Mouse (Mus musculus) adrenal gland, postnatal 4 days (tissue): Measurements from ENCODE around the gene Atp8b5. TPM values are rescaled to one million over a fixed set of nuclear protein-coding genes. Genes with fewer than 3 reads are reported as not detected.

ENCODE experiments used
- DNase-seq, 2 experiments: peaks; one replicate each; pipeline ENCODE4 v3.0.0; 2021 to 2022; ENCODE audit warnings: low spot score in 2 of 2, mixed read lengths in 2 of 2
- long read RNA-seq, 2 experiments: library from polyadenylated mRNA; stranded (forward); transcript quantifications; one replicate each; pipeline ENCODE4 v2.0.0; 2021
- total RNA-seq, 2 experiments: library from RNA; stranded (reverse); gene quantifications; 2 replicates each; pipeline ENCODE4 v1.2.3; 2021

The Atp8b5 gene
- under 1 TPM; 0.68 to 0.90 TPM for total RNA-seq
- long read RNA-seq, experiment 1, full-length matches to known transcripts, result 1 of 1 reads
- long read RNA-seq, experiment 1, partial matches to known transcripts, result 0 of 1 reads
- long read RNA-seq, experiment 1, other reads (novel, unspliced or antisense), result 0 of 1 reads
- long read RNA-seq, experiment 2, result 0 reads

GRCm38 (mm10) chr4:43266623-43267322 is at the start of gene Atp8b5:
TSS of gene Atp8b5 (plus strand) at chr4:43267159.
- peak; percentile 39 to 45 for DNase-seq

- DNase-seq, result no peak
Measured at GRCm38 (mm10) chr4:43217997-43218396, 49.0 kb upstream of the Atp8b5 start.

GRCm38 (mm10) chr4:43231821-43232220 is 35.1 kb upstream of the Atp8b5 start:
- DNase-seq, result no peak

- no peak for DNase-seq
Measured at GRCm38 (mm10) chr4:43232985-43233384, 34.0 kb upstream of the Atp8b5 start.

- DNase-seq, result no peak
Measured at GRCm38 (mm10) chr4:43233489-43233888, 33.5 kb upstream of the Atp8b5 start.

GRCm38 (mm10) chr4:43236898-43237297 is 30.1 kb upstream of the Atp8b5 start:
- DNase-seq, result no peak

GRCm38 (mm10) chr4:43240716-43241115 is 26.2 kb upstream of the Atp8b5 start:
- no peak for DNase-seq

GRCm38 (mm10) chr4:43244022-43244421 is 22.9 kb upstream of the Atp8b5 start:
- DNase-seq, result no peak

- DNase-seq, result no peak
Measured at GRCm38 (mm10) chr4:43245776-43246175, 21.2 kb upstream of the Atp8b5 start.

- DNase-seq, result no peak
Measured at GRCm38 (mm10) chr4:43248026-43248425, 18.9 kb upstream of the Atp8b5 start.

GRCm38 (mm10) chr4:43248909-43249308 is 18.1 kb upstream of the Atp8b5 start:
- DNase-seq, result no peak

GRCm38 (mm10) chr4:43251269-43251668 is 15.7 kb upstream of the Atp8b5 start:
- DNase-seq, result no peak

- no peak for DNase-seq
Measured at GRCm38 (mm10) chr4:43257040-43257439, 9.9 kb upstream of the Atp8b5 start.

- no peak for DNase-seq
Measured at GRCm38 (mm10) chr4:43258556-43258955, 8.4 kb upstream of the Atp8b5 start.

- DNase-seq, result no peak
Measured at GRCm38 (mm10) chr4:43259435-43259834, 7.5 kb upstream of the Atp8b5 start.

- DNase-seq, result no peak
Measured at GRCm38 (mm10) chr4:43260096-43260495, 6.9 kb upstream of the Atp8b5 start.

- DNase-seq, result no peak
Measured at GRCm38 (mm10) chr4:43262821-43263220, 4.1 kb upstream of the Atp8b5 start.

- DNase-seq, result no peak
Measured at GRCm38 (mm10) chr4:43266146-43266545, 813 bp upstream of the Atp8b5 start.

- no peak for DNase-seq
Measured at GRCm38 (mm10) chr4:43267323-43267658, 332 bp downstream of the Atp8b5 start.

GRCm38 (mm10) chr4:43285476-43285875 is 18.5 kb downstream of the Atp8b5 start:
- DNase-seq, result no peak

GRCm38 (mm10) chr4:43287305-43287704 is 20.3 kb downstream of the Atp8b5 start:
- DNase-seq, result no peak

GRCm38 (mm10) chr4:43294001-43294400 is 27.0 kb downstream of the Atp8b5 start:
- no peak for DNase-seq

- DNase-seq, result no peak
Measured at GRCm38 (mm10) chr4:43309696-43310338, 42.9 kb downstream of the Atp8b5 start.
